Comparison of ENCODE assay signal across 28 mouse cellular contexts in the genomic region with DNA sequence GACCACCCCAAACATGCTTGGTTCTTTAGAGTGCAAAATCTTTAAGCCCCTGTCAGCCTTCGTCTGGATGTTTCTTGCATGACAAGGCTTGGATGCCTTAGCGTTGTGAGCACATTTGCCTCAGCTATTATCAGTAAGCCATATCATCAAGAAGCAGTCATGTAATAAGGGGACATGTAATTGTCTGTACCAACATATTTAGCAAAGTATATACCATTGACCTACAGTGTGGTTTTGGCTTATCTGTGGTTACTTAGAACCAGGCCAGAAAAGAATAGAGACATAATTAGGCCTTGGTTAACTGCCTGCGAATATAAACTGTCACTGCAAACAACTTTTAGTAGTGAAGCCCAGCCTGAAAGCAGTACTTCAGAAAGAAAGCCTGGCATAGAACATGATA. TPM values are rescaled to one million over a fixed set of nuclear protein-coding genes. Genes with fewer than 3 reads are reported as not detected.
DNase-seq lines count a peak whose midpoint lies in the region; ATAC-seq and TF ChIP-seq lines count a peak whose summit lies in the region.
"Had no signal": no experiment of that assay in that cellular context is flagged by ENCODE, and none has a peak within 500 bp of the region (broad histone marks: within the 10 kb centered on the region; RNA-seq: fewer than 3 reads in every experiment).

No protein-coding gene starts in this region.

- H3K9ac ChIP-seq in liver, embryonic 13.5 days, result no peak overlapping the region
- no peak overlapping the region for H3K9ac ChIP-seq in liver, postnatal 0 days (replicated peaks)
- no peak overlapping the region for H3K9ac ChIP-seq in liver, embryonic 12.5 days
- H3K9ac ChIP-seq: embryonic facial prominence, embryonic 13.5 days; embryonic facial prominence, embryonic 15.5 days; forebrain, embryonic 12.5 days had no signal

- H3K9me3 ChIP-seq in liver, embryonic 13.5 days (replicated peaks), result no peaks in the 10 kb centered on the region
- H3K9me3 ChIP-seq in liver, postnatal 0 days (ENCODE audit: low read length), result no peaks in the 10 kb centered on the region
- H3K9me3 ChIP-seq in liver, embryonic 12.5 days (replicated peaks), result no peaks in the 10 kb centered on the region
- H3K9me3 ChIP-seq: embryonic facial prominence, embryonic 13.5 days; embryonic facial prominence, embryonic 15.5 days; forebrain, embryonic 10.5 days; forebrain, embryonic 12.5 days; G1E had no signal

- TF ChIP-seq CTCF in liver, postnatal 0 days (IDR thresholded peaks at IDR 0.05; ENCODE audit: low read depth), result no peak

- peak; percentile 45; the same call in 1 of the 2 replicates for ATAC-seq in liver, embryonic 13.5 days (ENCODE audit: low read depth)
- ATAC-seq in liver, postnatal 0 days, result no peak
- ATAC-seq in liver, embryonic 12.5 days, result no peak
- peak; percentile 81 for ATAC-seq in megakaryocyte progenitor cell, adult 5-6 weeks (replicated peaks; ENCODE audit: poor library complexity)
- ATAC-seq: activated CD4-positive, CD25-positive, alpha-beta regulatory T cell, adult 4 months; CD4-positive, CD25-positive, alpha-beta regulatory T cell, adult 4 months; forebrain, embryonic 14.5 days; Patski had no signal

- H3K27me3 ChIP-seq in liver, embryonic 13.5 days, result no peaks in the 10 kb centered on the region
- H3K27me3 ChIP-seq in liver, postnatal 0 days (ENCODE audit: insufficient read depth, low read length), result no peaks in the 10 kb centered on the region
- no peaks in the 10 kb centered on the region for H3K27me3 ChIP-seq in liver, embryonic 12.5 days (replicated peaks)
- H3K27me3 ChIP-seq: CH12.LX; embryonic facial prominence, embryonic 13.5 days; embryonic facial prominence, embryonic 15.5 days; forebrain, embryonic 12.5 days; Patski had no signal

- no peak overlapping the region for H3K4me3 ChIP-seq in liver, embryonic 13.5 days (replicated peaks)
- H3K4me3 ChIP-seq in liver, postnatal 0 days (ENCODE audit: low read depth, low read length), result no peak overlapping the region
- H3K4me3 ChIP-seq in liver, embryonic 12.5 days, result no peak overlapping the region
- H3K4me3 ChIP-seq: embryonic facial prominence, embryonic 13.5 days; embryonic facial prominence, embryonic 15.5 days; erythroblast, embryonic 14.5 days; forebrain, embryonic 10.5 days; forebrain, embryonic 12.5 days had no signal

- no peak overlapping the region for H3K27ac ChIP-seq in liver, embryonic 13.5 days
- no peak overlapping the region for H3K27ac ChIP-seq in liver, postnatal 0 days (ENCODE audit: low read depth)
- no peak overlapping the region for H3K27ac ChIP-seq in liver, embryonic 12.5 days
- H3K27ac ChIP-seq: embryonic facial prominence, embryonic 13.5 days; embryonic facial prominence, embryonic 15.5 days; forebrain, embryonic 10.5 days; forebrain, embryonic 12.5 days had no signal

- H3K4me1 ChIP-seq in liver, embryonic 13.5 days (replicated peaks), result no peaks in the 10 kb centered on the region
- H3K4me1 ChIP-seq in liver, postnatal 0 days (ENCODE audit: insufficient read depth), result peaks cover under 1% of the 10 kb centered on the region; the same call in 1 of the 2 replicates
- H3K4me1 ChIP-seq in liver, embryonic 12.5 days, result 0 out of 2 replicates have a peak, but pooled peaks cover 6% of the 10 kb centered on the region
- H3K4me1 ChIP-seq: embryonic facial prominence, embryonic 13.5 days; embryonic facial prominence, embryonic 15.5 days; forebrain, embryonic 12.5 days had no signal

- H3K4me2 ChIP-seq in liver, embryonic 13.5 days, result no peak overlapping the region
- no peak overlapping the region for H3K4me2 ChIP-seq in liver, postnatal 0 days (ENCODE audit: low read depth, low read length)
- no peak overlapping the region for H3K4me2 ChIP-seq in liver, embryonic 12.5 days
- H3K4me2 ChIP-seq: embryonic facial prominence, embryonic 13.5 days; embryonic facial prominence, embryonic 15.5 days; forebrain, embryonic 12.5 days had no signal

- DNase-seq in liver, embryonic 13.5 days, result no peak
- DNase-seq in liver, result no peak
- DNase-seq in liver, postnatal 0 days, result no peak
- no peak for DNase-seq in right cerebral cortex, postnatal 10 days (ENCODE audit: low spot score in 2 of 2)
- no peak for DNase-seq in layer of hippocampus, adult 9-11 months
- DNase-seq: adrenal gland, adult 8-10 months; adrenal gland, postnatal 14 days; adrenal gland, postnatal 36 days; B cell, adult 2 months; cerebellum, adult 11-12 months; cerebellum, adult 2 months; cerebellum, adult 9-10 months; cerebellum, postnatal 10 days; cerebellum, postnatal 25 days; embryo, embryonic 11 days had no signal

- H3K36me3 ChIP-seq in liver, embryonic 13.5 days, result no peaks in the 10 kb centered on the region
- no peaks in the 10 kb centered on the region for H3K36me3 ChIP-seq in liver, postnatal 0 days (replicated peaks; ENCODE audit: insufficient read depth, low read length)
- H3K36me3 ChIP-seq in liver, embryonic 12.5 days, result no peaks in the 10 kb centered on the region
- H3K36me3 ChIP-seq: embryonic facial prominence, embryonic 13.5 days; embryonic facial prominence, embryonic 15.5 days; forebrain, embryonic 10.5 days; forebrain, embryonic 12.5 days; G1E had no signal

- TF ChIP-seq EP300 in liver, postnatal 0 days (IDR thresholded peaks at IDR 0.05; ENCODE audit: low read depth), result peak; percentile 20; the same call in 1 of the 2 replicates

- 19% methylated on average over 3 of the region's 3 CpGs for WGBS in liver, embryonic 13.5 days (ENCODE audit: insufficient replicate concordance)
- WGBS in liver, postnatal 0 days (ENCODE audit: insufficient replicate concordance), result 66% methylated on average over 3 of the region's 3 CpGs
- 30% methylated on average over 3 of the region's 3 CpGs for WGBS in liver, embryonic 12.5 days (ENCODE audit: insufficient replicate concordance)

RNA-seq across cellular contexts. Expression of a gene that starts 57.0 kb away (rescaled TPM):
- polyA plus RNA-seq in liver, embryonic 13.5 days (2015; fragmentation: Nextera tagmentation; extraction: Ambion mirVana), result 4.2 and 4.6 TPM in 2 replicates
- 2.7 and 4.3 TPM in 2 replicates for polyA plus RNA-seq in liver, postnatal 0 days (2015; fragmentation: Nextera tagmentation; extraction: Ambion mirVana)
- 6.3 and 7.3 TPM in 2 replicates for polyA plus RNA-seq in liver, embryonic 12.5 days (2016; fragmentation: Nextera tagmentation; extraction: Ambion mirVana)
- total RNA-seq in megakaryocyte progenitor cell, adult 5-6 weeks (2015), result 26.3 and 32.9 TPM in 2 replicates
- total RNA-seq in megakaryocyte progenitor cell, adult 5-6 weeks (2017), result 24.9 and 31.9 TPM in 2 replicates

Comparison
In these comparisons a context has a peak if more than half of its experiments do, and no peak if none do; other contexts are left out.
1. ATAC-seq: peak in liver, embryonic 13.5 days (single experiment) and megakaryocyte progenitor cell, adult 5-6 weeks (single experiment); none in liver, postnatal 0 days (single experiment) and liver, embryonic 12.5 days (single experiment).